Mouse (Mus musculus) cerebellum, postnatal 25 days (tissue): ENCODE measurements at regions not wholly inside any gene's neighbourhood (a gene's known extent, or its start where the extent isn't known, plus 50 kb on each side); places are given as distances from the start of the nearest gene placed in this dataset.

Experiments
- DNase-seq, 2 experiments: peaks; one replicate each; pipeline ENCODE4 v3.0.0; 2021; ENCODE audit warnings: mixed read lengths in 2 of 2

GRCm38 (mm10) chr9:41273839-41274271 is 112.4 kb upstream of the Ubash3b start:
- DNase-seq: no peak

- no peak for DNase-seq
Measured at GRCm38 (mm10) chr9:41273171-41273781, 111.8 kb upstream of the Ubash3b start.

DNA sequence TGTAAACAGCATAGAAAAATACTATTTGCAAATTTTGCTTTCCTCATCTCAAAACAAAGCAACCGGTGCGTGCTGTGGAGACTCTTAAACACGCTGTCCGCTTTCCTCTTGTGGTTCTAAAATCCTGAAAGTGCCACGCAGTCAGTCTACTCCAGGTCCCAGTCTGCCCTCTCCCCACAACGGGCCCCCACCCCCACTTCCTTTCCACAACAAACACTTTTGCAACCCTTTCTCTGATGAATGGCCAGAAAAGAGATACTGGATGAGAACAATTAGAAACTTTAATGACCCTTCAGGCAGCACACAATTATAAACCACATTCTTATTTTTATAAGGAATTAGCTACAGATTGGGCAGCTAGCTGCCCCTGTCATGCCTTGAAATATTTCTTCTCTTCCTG is 111.1 kb upstream of the Ubash3b start:
- DNase-seq: no peak

DNA sequence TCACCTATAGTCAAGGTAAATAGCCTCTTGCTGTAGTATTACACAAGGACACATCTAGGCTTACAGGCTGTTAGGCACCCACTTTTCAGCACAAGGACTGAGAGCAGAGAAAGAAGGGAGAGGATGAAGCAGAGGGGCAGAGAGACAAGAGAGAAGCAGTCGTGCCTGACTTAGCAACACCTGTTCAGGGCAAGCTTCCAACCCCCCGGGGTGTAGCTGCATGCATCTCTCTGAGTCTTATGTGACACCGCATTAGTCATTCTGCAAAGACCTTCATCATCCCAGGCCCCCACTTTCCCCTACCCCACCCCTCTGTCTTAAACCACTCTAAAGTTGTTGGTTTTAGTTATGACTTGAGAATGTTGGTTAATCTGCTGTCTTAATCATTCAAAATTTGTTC is 106.6 kb upstream of the Ubash3b start:
- DNase-seq: peak in 1 of 2 experiments; percentile 40

GRCm38 (mm10) chr9:41264485-41264884 is 103.0 kb upstream of the Ubash3b start:
- peak; percentile 36 to 56 for DNase-seq

- no peak for DNase-seq
Measured at GRCm38 (mm10) chr9:41257244-41257643, 95.7 kb upstream of the Ubash3b start.

DNA sequence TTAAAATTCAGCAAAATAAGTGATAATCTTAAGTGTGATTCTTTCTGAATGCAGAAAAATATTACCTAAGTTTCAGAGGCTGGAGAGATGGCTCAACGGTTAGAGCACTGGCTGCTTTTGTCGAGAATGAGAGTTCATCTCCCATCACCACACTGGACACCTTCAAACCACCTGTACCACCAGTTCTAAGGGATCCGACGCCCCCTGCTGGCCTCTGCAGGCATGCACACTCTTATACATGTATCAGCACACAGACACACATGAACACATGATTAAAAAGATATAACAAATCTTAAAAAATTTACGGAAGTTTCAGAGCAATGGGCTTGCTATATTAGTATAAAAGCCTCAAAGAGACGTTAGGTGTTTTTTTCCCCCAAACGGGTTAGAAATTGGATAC is 80.9 kb upstream of the Ubash3b start:
- no peak for DNase-seq

- DNase-seq: no peak
Measured at GRCm38 (mm10) chr9:41239097-41239451, 77.6 kb upstream of the Ubash3b start.

GRCm38 (mm10) chr9:41238395-41239096 is 77.0 kb upstream of the Ubash3b start:
- DNase-seq: no peak

DNA sequence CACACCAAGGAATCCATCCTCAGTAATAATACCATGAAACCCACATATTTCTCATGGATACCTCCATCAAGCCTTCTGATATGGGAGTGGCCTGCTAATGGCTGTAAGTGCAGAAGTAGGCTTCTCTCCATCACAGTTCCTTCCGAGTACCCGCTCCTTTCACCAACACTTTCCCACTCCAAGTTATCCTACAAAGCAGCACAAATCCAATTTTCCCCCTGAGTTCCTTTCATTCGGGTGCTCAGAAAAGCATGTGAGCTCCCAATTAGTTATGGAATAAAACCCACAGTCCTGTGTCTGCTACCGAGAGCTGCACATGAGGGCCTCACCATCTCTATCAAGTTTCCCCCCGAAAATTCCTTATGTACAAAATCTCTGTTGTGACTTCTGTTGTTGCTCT is 75.8 kb upstream of the Ubash3b start:
- DNase-seq: no peak

DNA sequence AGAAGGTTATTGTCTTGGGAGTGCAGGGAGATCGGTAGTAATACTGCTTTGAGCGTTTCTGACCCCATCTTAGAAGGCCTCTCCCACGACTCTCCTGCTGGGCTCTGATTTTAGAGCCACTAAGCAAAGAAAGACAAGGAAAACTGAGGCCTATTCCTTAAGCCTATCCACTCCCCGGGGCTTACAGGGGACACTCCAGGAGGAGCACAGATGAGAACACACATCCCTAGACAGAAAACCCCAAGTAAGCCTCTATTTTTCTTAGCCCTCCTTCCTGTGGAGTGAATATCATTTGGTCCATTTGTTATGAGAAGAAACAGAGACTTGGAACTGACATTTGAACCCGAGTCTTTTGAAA is 67.7 kb upstream of the Ubash3b start:
- DNase-seq: no peak

DNA sequence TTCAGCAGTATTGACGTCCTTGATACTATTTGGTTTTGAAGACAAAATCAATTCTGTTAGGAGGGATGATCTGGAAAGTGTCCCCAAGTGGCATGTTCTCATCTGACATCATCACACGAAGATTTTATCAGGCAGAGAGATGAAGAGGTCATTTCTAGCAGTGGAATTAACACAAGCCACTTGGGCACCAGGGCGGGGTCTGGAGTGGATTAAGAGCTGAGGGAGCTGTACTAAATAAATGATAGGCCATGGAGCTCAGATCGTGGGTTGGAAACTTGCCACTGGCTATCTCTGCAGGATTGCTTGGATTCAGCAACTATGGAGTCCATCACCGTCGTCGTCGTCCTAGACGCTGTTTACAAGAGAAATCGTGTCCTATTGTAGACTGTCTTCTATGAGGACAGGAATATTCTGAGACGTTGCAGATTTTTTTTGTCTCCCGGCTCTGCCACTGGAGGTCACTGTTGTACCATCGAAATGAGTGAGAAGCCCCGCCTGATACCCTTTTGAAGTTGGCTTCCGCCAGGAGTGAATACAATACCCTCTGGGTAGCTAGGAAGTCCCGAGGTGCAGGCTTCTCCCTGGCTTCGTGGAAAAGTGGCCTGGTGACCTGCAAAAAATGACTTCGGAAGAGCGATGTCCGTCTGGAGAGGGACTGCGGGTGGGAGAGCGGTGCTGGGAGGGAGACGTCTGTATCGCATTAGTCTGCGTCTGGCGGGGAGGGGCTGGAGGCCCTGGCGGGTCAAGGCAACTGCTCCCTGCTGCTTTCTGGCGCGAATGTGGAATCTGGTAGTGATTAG is 67.1 kb upstream of the Ubash3b start:
- DNase-seq: peak; percentile 87 to 88

DNA sequence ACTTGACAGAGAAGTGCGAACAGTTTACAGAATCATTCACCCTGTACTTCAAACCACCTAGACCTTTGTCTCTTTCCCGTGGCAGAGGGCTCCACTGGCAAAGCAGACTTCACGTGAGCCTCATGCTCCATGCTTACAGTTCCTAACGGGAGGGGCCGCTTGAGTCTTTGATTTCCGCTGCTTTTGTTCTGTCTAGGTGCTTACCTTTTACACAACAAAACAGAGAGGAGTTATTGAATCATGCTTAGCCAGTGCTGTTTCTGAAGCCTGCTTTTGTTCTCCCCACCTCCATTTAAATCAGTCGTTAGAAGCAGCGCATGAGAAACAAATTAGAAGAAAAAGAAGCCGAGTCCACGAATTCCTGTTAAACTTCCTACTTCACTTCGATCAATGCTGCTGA is 61.9 kb upstream of the Ubash3b start:
- DNase-seq: no peak

- no peak for DNase-seq
Measured at GRCm38 (mm10) chr9:41222346-41223015, 61.0 kb upstream of the Ubash3b start.

DNA sequence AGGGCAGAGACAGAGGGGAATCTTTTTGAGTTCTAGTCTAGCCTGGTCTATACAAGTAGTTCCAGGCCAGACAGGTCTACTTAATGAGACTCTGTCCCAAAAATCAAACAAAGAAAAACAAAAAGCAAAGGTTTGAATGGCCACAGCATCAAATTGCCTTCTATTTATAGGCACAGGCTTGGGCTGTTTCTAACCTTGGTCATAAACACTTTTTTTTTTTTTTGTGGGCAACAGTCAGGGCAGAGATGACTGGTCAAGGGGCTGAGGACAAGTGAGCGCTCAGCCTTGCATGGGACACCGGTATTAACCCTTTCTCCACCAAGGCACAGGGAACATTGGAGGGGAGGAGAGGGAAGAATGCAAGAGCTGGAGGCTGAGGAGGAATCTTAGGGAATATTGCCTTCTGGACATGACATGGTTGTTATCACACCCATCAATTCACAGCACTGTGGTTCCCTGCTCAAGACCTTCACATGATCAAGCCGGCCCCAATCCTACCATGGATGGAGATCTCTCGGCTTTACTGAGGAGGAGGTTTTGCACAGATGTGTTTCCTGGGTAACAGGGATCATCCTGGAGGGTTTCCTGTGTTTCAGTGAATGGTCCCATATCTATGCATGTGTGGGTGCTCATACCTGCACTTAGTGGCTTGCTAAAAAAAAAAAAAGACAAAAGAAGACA is 59.8 kb upstream of the Ubash3b start:
- no peak for DNase-seq

GRCm38 (mm10) chr9:41220105-41220669 is 58.7 kb upstream of the Ubash3b start:
- no peak for DNase-seq

DNA sequence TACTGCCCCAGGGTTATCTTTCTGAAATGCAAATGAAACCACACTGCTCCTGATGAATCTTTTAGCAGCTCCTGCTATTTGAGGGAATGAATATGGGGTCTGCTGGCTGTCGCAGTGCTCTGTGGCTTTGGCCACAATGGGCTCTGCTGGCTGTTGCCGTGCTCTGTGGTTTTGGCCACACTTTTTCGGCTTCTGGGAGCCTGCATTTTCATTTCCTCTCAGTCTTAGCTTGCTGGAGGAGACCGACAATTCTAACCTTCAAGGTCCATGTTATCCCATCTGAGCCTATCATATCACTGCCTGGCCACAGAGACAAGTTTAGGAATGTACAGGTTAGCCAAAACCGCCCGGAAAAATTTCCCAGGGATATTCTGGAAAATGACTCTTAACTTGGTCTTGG is 57.2 kb upstream of the Ubash3b start:
- no peak for DNase-seq

DNA sequence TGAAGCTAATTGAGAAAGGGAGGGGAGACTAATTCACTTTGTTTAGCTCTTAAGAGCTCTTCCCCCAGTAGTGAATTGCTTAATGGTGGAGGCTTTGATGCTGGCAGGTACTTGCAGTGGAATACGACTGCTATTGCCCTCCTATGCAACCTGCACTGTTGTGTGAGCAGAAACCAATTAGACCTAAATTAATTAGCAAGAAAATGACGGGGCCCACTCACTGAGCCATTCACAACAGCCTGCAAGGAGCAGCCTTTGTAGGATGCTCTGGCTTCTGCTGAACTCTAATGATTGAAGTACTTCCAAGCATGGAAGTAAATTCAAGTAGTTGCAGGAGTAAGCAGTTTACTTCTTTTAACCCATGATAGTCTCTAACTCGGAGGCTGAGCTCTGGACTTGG is 54.8 kb upstream of the Ubash3b start:
- no peak for DNase-seq

DNA sequence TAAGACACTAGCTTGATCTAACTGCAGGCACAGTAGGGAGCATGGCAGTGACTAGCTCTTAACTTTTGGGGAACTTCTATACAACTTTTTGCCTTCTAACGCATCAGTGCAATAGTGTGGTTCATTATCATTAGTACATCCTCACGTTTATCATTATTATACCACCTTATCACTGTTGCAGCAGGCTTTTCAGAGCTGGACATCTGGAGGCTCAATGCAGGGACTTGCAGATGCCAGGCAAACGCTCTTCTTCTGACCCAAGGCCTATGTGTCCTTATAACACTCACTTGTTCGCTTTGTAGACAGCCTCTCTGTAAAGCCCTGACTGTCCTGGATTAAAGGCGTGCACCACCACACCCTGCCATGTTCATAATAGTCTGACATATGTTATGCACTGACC is 53.5 kb upstream of the Ubash3b start:
- DNase-seq: no peak

DNA sequence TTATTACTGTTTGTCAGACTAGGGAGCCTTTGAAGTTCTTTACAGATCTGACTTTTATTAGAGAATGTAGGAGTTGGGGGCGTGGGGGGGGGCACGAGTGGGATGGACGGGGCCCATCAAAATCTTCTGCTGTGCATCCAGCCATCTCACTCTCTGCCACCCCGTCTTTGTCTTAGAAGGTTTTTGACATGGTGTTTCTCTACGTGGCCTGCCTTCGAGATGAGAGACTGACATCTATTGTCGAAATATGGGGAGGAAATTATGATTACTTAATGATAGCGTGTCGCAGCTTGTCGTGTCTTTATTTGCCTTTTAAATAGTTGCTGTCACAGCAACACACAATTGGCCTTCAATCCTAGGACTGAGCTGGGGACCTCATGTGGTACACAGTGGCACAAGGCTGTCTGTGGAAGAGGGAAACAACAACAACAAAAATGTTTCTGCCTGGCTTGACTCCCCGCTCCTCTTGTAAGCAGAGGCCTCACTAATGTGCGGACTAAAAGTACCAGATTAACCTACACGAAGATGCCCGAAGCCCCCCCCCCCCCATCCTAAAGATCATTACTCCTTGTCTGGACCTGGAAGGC is 51.5 kb upstream of the Ubash3b start:
- no peak for DNase-seq

GRCm38 (mm10) chr9:41212303-41212901 is 50.9 kb upstream of the Ubash3b start:
- DNase-seq: no peak

GRCm38 (mm10) chr9:41211865-41212302 is 50.4 kb upstream of the Ubash3b start:
- no peak for DNase-seq
